Mouse (Mus musculus): ENCODE data around the gene Zfp2.

Zfp2 gene

GRCm38 (mm10) chr11:50915671-50916320 lies at the start of gene Zfp2:
TSS of gene Zfp2 (minus strand) at chr11:50916165.
- in situ Hi-C loops (cut with MboI; ENCODE audit: unreplicated experiment in 2 of 2): no loop called here

GRCm38 (mm10) chr11:50964886-50965285 lies 48.9 kb upstream of the Zfp2 start:
- in situ Hi-C loops (cut with MboI; ENCODE audit: unreplicated experiment in 2 of 2): no loop called here

DNA sequence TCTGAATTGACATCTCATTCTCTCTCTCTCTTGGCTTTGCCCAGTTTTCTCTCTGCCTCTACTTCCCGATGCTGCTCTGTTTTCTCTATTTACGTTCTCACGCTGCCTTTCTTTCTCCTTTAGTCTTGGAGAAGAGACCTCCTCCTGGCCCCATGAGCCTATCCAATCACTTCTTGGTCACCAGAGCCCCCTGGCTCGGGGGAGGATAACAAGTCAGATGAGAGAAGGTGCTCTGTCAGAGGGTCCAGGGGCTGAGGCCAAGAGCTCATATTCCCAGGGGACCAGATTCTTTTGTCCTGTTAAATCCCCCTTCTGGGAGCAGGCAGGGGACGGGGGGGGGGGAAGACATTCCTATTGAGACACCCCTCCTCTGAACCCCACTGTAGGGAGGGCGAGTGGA lies 37.7 kb upstream of the Zfp2 start, which contains the start of gene Prop1:
Gene Prop1, minus strand, starts transcription at position 101 of the 400 bp plus-strand sequence.
- in situ Hi-C loops (cut with MboI; ENCODE audit: unreplicated experiment in 2 of 2): no loop called here

GRCm38 (mm10) chr11:50952290-50952689 lies 36.3 kb upstream of the Zfp2 start:
- in situ Hi-C loops (cut with MboI; ENCODE audit: unreplicated experiment in 2 of 2): no loop called here

GRCm38 (mm10) chr11:50943506-50943905 lies 27.5 kb upstream of the Zfp2 start, which contains the start of gene 4933414I15Rik:
TSS of gene 4933414I15Rik (minus strand) at chr11:50943765.
- in situ Hi-C loops (cut with MboI; ENCODE audit: unreplicated experiment in 2 of 2): loop anchor here in 1 of 2 experiments (10.0 kb wide), 1 partner anchor 581 kb away; no protein-coding TSS in a partner anchor

DNA sequence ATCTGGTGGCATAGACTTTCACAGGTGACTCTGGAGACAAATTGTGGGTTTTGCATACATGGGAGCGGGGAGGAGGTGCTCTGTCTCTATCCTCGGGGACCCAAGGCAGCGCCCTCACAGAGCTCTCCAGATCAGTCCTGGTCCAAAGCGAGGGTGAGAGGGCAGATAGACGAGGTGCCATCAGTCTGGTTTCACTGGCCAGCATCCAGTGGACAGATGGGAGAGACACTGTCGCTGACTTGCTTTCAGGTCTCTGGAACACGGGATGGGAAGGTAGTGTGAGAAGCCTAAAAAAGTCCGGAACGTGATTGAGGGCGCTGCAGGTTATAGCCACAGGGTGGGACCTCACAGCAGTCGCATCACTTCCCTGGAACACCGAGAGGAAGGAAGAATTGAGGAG lies 26.4 kb upstream of the Zfp2 start:
- in situ Hi-C loops (cut with MboI; ENCODE audit: unreplicated experiment in 2 of 2): loop anchor here in 1 of 2 experiments (10.0 kb wide), 1 partner anchor 582 kb away; no protein-coding TSS in a partner anchor

GRCm38 (mm10) chr11:50939621-50940366 lies 23.8 kb upstream of the Zfp2 start:
- in situ Hi-C loops (cut with MboI; ENCODE audit: unreplicated experiment in 2 of 2): loop anchor here in 1 of 2 experiments (10.0 kb wide), 1 partner anchor 585 kb away; no protein-coding TSS in a partner anchor

DNA sequence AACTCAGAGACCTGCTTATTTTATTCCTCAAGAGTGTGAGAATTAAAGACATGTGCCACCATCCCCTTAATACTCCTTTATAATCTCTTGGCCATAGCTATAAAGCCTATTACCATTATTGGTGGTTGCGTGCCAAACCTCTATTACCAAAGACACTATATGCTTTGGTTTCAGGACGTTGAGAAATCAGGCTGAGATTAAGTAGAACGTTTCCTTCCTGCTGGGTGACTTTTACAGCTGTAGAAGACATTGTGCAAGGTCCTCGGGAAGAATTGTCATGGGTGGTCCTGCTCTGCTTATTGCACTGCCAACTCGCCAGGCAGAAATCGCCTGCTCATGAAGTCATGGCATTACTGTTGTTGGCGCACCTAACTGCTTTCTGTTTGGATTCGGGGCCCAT lies 22.5 kb upstream of the Zfp2 start:
- in situ Hi-C loops (cut with MboI; ENCODE audit: unreplicated experiment in 2 of 2): no loop called here

DNA sequence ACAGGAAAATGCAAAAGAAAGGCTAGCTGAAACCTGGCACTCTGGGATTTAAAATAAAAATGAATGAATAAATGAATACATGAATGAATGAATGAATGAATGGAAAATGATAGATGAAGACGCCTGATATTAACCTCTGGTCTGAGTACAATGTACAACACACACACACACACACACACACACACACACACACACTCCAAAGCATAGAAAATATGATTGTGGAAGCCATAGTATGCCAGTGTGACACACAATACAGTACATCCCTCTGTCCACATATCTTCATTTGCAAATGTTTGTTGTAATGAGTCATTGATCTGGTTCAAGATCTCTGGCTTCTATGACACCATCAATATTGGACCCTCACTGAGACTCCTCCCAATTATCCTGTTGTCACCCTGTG lies 16.1 kb upstream of the Zfp2 start:
- in situ Hi-C loops (cut with MboI; ENCODE audit: unreplicated experiment in 2 of 2): no loop called here

DNA sequence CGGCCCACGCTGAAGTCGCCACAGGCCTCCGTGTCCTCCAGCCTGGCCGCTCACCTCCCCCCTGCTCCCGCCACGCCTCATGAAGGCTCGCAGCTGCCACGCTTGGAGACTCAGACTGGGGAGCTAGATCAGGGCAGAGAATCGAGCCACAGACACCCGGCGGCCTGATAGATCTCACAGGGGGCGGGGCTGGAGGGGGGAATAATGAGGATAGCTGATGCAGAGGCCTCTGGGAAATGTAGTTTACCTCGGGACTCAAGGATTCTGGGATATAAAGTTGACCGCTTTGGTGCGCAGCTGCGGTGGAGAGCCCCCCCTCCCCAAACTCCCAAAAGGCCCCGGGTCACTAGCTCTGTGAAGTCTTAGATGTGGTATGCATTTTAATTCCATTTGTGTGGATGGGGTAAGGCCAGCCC lies 15.5 kb upstream of the Zfp2 start, which contains the start of gene Zfp354b:
Gene Zfp354b, minus strand, starts transcription at position 183 of the 416 bp plus-strand sequence.
- in situ Hi-C loops (cut with MboI; ENCODE audit: unreplicated experiment in 2 of 2): no loop called here

- in situ Hi-C loops (cut with MboI; ENCODE audit: unreplicated experiment in 2 of 2): no loop called here
Observed at GRCm38 (mm10) chr11:50931021-50931420, 15.1 kb upstream of the Zfp2 start.

GRCm38 (mm10) chr11:50930469-50931014 lies 14.6 kb upstream of the Zfp2 start:
- in situ Hi-C loops (cut with MboI; ENCODE audit: unreplicated experiment in 2 of 2): no loop called here

- in situ Hi-C loops (cut with MboI; ENCODE audit: unreplicated experiment in 2 of 2): no loop called here
Observed at GRCm38 (mm10) chr11:50914461-50914860, 1.5 kb downstream of the Zfp2 start.

DNA sequence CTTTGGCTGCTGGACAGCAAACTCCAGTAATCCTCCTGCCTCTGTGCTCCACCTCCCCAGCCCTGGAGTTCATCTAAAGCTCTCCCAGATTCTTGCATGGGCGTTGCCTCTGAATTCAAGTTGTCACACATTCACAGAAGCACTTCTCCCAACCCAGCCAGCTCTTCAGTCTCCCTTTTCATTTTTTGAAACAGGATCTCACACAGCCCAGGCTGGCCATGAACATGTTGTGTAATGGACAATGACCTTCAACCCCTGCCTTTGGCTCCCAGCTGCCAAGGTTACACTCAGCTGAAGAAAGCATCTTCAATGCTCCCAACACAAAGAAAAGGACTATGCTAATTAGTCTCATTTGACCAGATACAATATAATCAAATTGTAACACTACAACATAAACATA lies 2.7 kb downstream of the Zfp2 start:
- in situ Hi-C loops (cut with MboI; ENCODE audit: unreplicated experiment in 2 of 2): no loop called here

- in situ Hi-C loops (cut with MboI; ENCODE audit: unreplicated experiment in 2 of 2): no loop called here
Observed at GRCm38 (mm10) chr11:50908136-50908535, 7.8 kb downstream of the Zfp2 start.

GRCm38 (mm10) chr11:50897359-50897758 lies 18.6 kb downstream of the Zfp2 start:
- in situ Hi-C loops (cut with MboI; ENCODE audit: unreplicated experiment in 2 of 2): no loop called here

- in situ Hi-C loops (cut with MboI; ENCODE audit: unreplicated experiment in 2 of 2): no loop called here
Observed at GRCm38 (mm10) chr11:50892441-50892840, 23.5 kb downstream of the Zfp2 start.

GRCm38 (mm10) chr11:50887390-50888128 lies 28.4 kb downstream of the Zfp2 start, which contains the start of gene Zfp454:
TSS of gene Zfp454 (minus strand) at chr11:50887651.
- in situ Hi-C loops (cut with MboI; ENCODE audit: unreplicated experiment in 2 of 2): loop anchor here in 1 of 2 experiments (10.0 kb wide), 1 partner anchor 113 kb away; no protein-coding TSS in a partner anchor

DNA sequence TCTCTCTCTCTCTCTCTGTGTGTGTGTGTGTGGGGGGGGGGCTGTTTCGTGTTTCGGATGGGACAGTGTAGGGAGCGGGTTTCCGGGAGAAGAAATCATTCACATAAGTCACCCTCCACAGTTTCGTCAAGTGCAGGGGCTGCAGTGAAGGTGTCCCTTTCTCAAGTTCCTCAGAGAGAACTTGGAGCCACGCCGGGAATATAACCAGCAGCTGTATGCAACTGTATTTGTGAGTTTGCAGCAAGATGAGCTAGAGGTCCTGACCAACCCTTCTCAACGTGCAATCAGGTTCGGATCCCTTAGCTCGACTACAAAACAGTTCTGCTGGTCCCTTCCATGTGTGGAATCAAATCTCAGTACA lies 29.1 kb downstream of the Zfp2 start:
- in situ Hi-C loops (cut with MboI; ENCODE audit: unreplicated experiment in 2 of 2): loop anchor here in 1 of 2 experiments (10.0 kb wide), 1 partner anchor 112 kb away; no protein-coding TSS in a partner anchor

GRCm38 (mm10) chr11:50886231-50886932 lies 29.6 kb downstream of the Zfp2 start:
- in situ Hi-C loops (cut with MboI; ENCODE audit: unreplicated experiment in 2 of 2): loop anchor here in 1 of 2 experiments (10.0 kb wide), 1 partner anchor 112 kb away; no protein-coding TSS in a partner anchor
